Mouse (Mus musculus) sigmoid colon, adult 10 weeks (tissue): ENCODE results near the gene Pdzk1ip1. TPM values are rescaled to one million over a fixed set of nuclear protein-coding genes. Genes with fewer than 3 reads are reported as not detected.

Experiments
- polyA plus RNA-seq: library from polyadenylated mRNA; stranded (reverse); fragments of 350-450 nt; fragmentation: Illumina TruSeq; extraction: RNeasy Lipid Tissue Mini Kit (QIAGEN cat#74804); gene quantifications from one replicate; pipeline ENCODE4 v1.2.3, GENCODE M21; 2014; ENCODE audit warnings: low read depth, low replicate concordance

The Pdzk1ip1 gene
- 16.0 TPM for polyA plus RNA-seq

GRCm38 (mm10) chr4:115088611-115089338, at the start of gene Pdzk1ip1:
Gene Pdzk1ip1, plus strand, starts transcription at chr4:115088708.

GRCm38 (mm10) chr4:115056371-115056920, 32.1 kb upstream of the Pdzk1ip1 start, which contains the start of gene Tal1:
Gene Tal1, plus strand, starts transcription at chr4:115056426.

GRCm38 (mm10) chr4:115133621-115134295, 45.2 kb downstream of the Pdzk1ip1 start, which contains the start of gene Cyp4x1:
Gene Cyp4x1, minus strand, starts transcription at chr4:115134281.

Other genes starting within 250 kb of the Pdzk1ip1 start
- 9.3 TPM for gene Foxd2, start 179.8 kb upstream of the Pdzk1ip1 start, polyA plus RNA-seq
- gene Foxe3, start 162.7 kb upstream of the Pdzk1ip1 start, polyA plus RNA-seq = not detected
- gene Cmpk1, start 101.5 kb upstream of the Pdzk1ip1 start, polyA plus RNA-seq = 2,805 TPM
- 7.0 TPM for gene Stil, start 88.5 kb upstream of the Pdzk1ip1 start, polyA plus RNA-seq
- 1.5 TPM for gene Tal1, start 32.3 kb upstream of the Pdzk1ip1 start, polyA plus RNA-seq
- gene Cyp4x1, start 45.6 kb downstream of the Pdzk1ip1 start, polyA plus RNA-seq = 1.5 TPM
- gene Cyp4a29, start 153.4 kb downstream of the Pdzk1ip1 start, polyA plus RNA-seq = not detected
- not detected for gene Cyp4a12a, start 210.3 kb downstream of the Pdzk1ip1 start, polyA plus RNA-seq